Mouse (Mus musculus): ENCODE measurements around the gene Vtn.

GRCm38 (mm10) chr11:78488168-78488567 lies 10.7 kb upstream of the Vtn start:
- TF ChIP-seq POLR2A (IDR thresholded peaks at IDR 0.05; ENCODE audit: borderline replicate concordance, control insufficient read depth, low read depth, low read length) (no peak), CTCF (IDR thresholded peaks at IDR 0.05; ENCODE audit: control insufficient read depth, insufficient read depth, low read length) (peak; percentile 79)
